ENCODE assay signal across 9 mouse cellular contexts in genomic region chr6:85131673-85132072, GRCm38 (mm10). TPM values are rescaled to one million over a fixed set of nuclear protein-coding genes. Genes with fewer than 3 reads are reported as not detected.
DNase-seq lines count a peak whose midpoint lies in the region; ATAC-seq and TF ChIP-seq lines count a peak whose summit lies in the region.
"Had no signal": no experiment of that assay in that cellular context is flagged by ENCODE, and none has a peak within 500 bp of the region (broad histone marks: within the 10 kb centered on the region; RNA-seq: fewer than 3 reads in every experiment).

No protein-coding gene starts in this region.

- no peak for TF ChIP-seq POLR2A in bone marrow, adult 2 months (IDR thresholded peaks at IDR 0.05; ENCODE audit: borderline replicate concordance, control insufficient read depth, low read depth, low read length)

- H3K27me3 ChIP-seq in kidney, embryonic 14.5 days (ENCODE audit: control insufficient read depth, insufficient read depth, low read length): peaks cover 6% of the 10 kb centered on the region; the same call in 1 of the 2 replicates
- H3K27me3 ChIP-seq in embryonic facial prominence, embryonic 14.5 days (replicated peaks; ENCODE audit: control insufficient read depth, insufficient read depth, low read length): peaks cover 5% of the 10 kb centered on the region; the same call in 1 of the 2 replicates
- peaks cover 3% of the 10 kb centered on the region for H3K27me3 ChIP-seq in hindbrain, embryonic 11.5 days (ENCODE audit: control insufficient read depth, insufficient read depth, low read length)
- 0 out of 2 replicates have a peak, but pooled peaks cover under 1% of the 10 kb centered on the region for H3K27me3 ChIP-seq in midbrain, embryonic 14.5 days (ENCODE audit: control insufficient read depth, insufficient read depth, low read length)

- no peak overlapping the region for H3K27ac ChIP-seq in kidney, embryonic 14.5 days (ENCODE audit: low read depth, low read length)
- H3K27ac ChIP-seq in bone marrow, adult 2 months (ENCODE audit: control insufficient read depth, insufficient read depth, low read depth, low read length, poor library complexity): no peak overlapping the region
- H3K27ac ChIP-seq in embryonic facial prominence, embryonic 14.5 days (replicated peaks; ENCODE audit: low read depth, low read length): no peak overlapping the region
- no peak overlapping the region for H3K27ac ChIP-seq in hindbrain, embryonic 11.5 days (ENCODE audit: low read depth, low read length)
- no peak overlapping the region for H3K27ac ChIP-seq in midbrain, embryonic 14.5 days (replicated peaks; ENCODE audit: low read depth, low read length)
- H3K27ac ChIP-seq: embryonic facial prominence, embryonic 12.5 days had no signal

- no peaks in the 10 kb centered on the region for H3K4me1 ChIP-seq in kidney, embryonic 14.5 days (ENCODE audit: control insufficient read depth, insufficient read depth, low read length)
- H3K4me1 ChIP-seq in bone marrow, adult 2 months (ENCODE audit: control insufficient read depth, insufficient read depth, low read length): no peaks in the 10 kb centered on the region
- H3K4me1 ChIP-seq in embryonic facial prominence, embryonic 14.5 days (ENCODE audit: control insufficient read depth, insufficient read depth, low read length): no peaks in the 10 kb centered on the region; the same call in 1 of the 2 replicates
- H3K4me1 ChIP-seq in hindbrain, embryonic 11.5 days (replicated peaks; ENCODE audit: control insufficient read depth, insufficient read depth, low read length): no peaks in the 10 kb centered on the region
- H3K4me1 ChIP-seq in midbrain, embryonic 14.5 days (ENCODE audit: control insufficient read depth, insufficient read depth, low read length): no peaks in the 10 kb centered on the region

- WGBS in kidney, embryonic 14.5 days: 5% methylated on average over 4 of the region's 4 CpGs
- 1% methylated on average over 4 of the region's 4 CpGs for WGBS in bone marrow, adult 2 months
- WGBS in embryonic facial prominence, embryonic 14.5 days: 3% methylated on average over 4 of the region's 4 CpGs
- 4% methylated on average over 4 of the region's 4 CpGs for WGBS in hindbrain, embryonic 11.5 days
- WGBS in midbrain, embryonic 14.5 days: 5% methylated on average over 4 of the region's 4 CpGs

- DNase-seq in kidney, adult 8-10 months: peak; percentile 50 to 81
- peak; percentile 79 for DNase-seq in embryonic facial prominence, embryonic 14.5 days (ENCODE audit: low spot score)
- peak; percentile 87 for DNase-seq in hindbrain, embryonic 11.5 days (ENCODE audit: low spot score)
- peak; percentile 44 to 60 for DNase-seq in left cerebral cortex, adult 8-10 months (ENCODE audit: low spot score in 2 of 2)
- DNase-seq in midbrain, embryonic 14.5 days: peak; percentile 90
- peak; percentile 29 for DNase-seq in testis, postnatal 14 days (ENCODE audit: low spot score)

- H3K4me2 ChIP-seq in kidney, embryonic 14.5 days (replicated peaks; ENCODE audit: low read depth, low read length): no peak overlapping the region
- no peak overlapping the region for H3K4me2 ChIP-seq in embryonic facial prominence, embryonic 14.5 days (ENCODE audit: low read depth, low read length)
- no peak overlapping the region for H3K4me2 ChIP-seq in hindbrain, embryonic 11.5 days (replicated peaks; ENCODE audit: low read depth, low read length)
- H3K4me2 ChIP-seq in midbrain, embryonic 14.5 days (ENCODE audit: low read length): no peak overlapping the region
- H3K4me2 ChIP-seq: embryonic facial prominence, embryonic 12.5 days had no signal

- TF ChIP-seq CTCF in bone marrow, adult 2 months (IDR thresholded peaks at IDR 0.05; ENCODE audit: control insufficient read depth, insufficient read depth, low read length): peak; percentile 58

- peaks cover 14% of the 10 kb centered on the region for H3K36me3 ChIP-seq in kidney, embryonic 14.5 days (ENCODE audit: control insufficient read depth, insufficient read depth, low read length)
- H3K36me3 ChIP-seq in embryonic facial prominence, embryonic 14.5 days (ENCODE audit: control insufficient read depth, insufficient read depth, low read length): peaks cover 4% of the 10 kb centered on the region; the same call in 1 of the 2 replicates
- H3K36me3 ChIP-seq in hindbrain, embryonic 11.5 days (ENCODE audit: control insufficient read depth, insufficient read depth, low read length): no peaks in the 10 kb centered on the region
- no peaks in the 10 kb centered on the region for H3K36me3 ChIP-seq in midbrain, embryonic 14.5 days (ENCODE audit: control insufficient read depth, insufficient read depth, low read length)

- H3K9me3 ChIP-seq in kidney, embryonic 14.5 days (ENCODE audit: control insufficient read depth, low read length): no peaks in the 10 kb centered on the region
- no peaks in the 10 kb centered on the region for H3K9me3 ChIP-seq in embryonic facial prominence, embryonic 14.5 days (ENCODE audit: control insufficient read depth, low read length)
- no peaks in the 10 kb centered on the region for H3K9me3 ChIP-seq in hindbrain, embryonic 11.5 days (ENCODE audit: control insufficient read depth, low read length)
- no peaks in the 10 kb centered on the region for H3K9me3 ChIP-seq in midbrain, embryonic 14.5 days (ENCODE audit: control insufficient read depth, low read length)
- H3K9me3 ChIP-seq: embryonic facial prominence, embryonic 12.5 days had no signal

- H3K4me3 ChIP-seq in kidney, embryonic 14.5 days (ENCODE audit: low read length): no peak overlapping the region
- no peak overlapping the region for H3K4me3 ChIP-seq in bone marrow, adult 2 months (replicated peaks; ENCODE audit: control insufficient read depth, low read depth, low read length)
- no peak overlapping the region for H3K4me3 ChIP-seq in embryonic facial prominence, embryonic 14.5 days (ENCODE audit: low read depth, low read length)
- no peak overlapping the region for H3K4me3 ChIP-seq in hindbrain, embryonic 11.5 days (ENCODE audit: low read depth, low read length)
- no peak overlapping the region for H3K4me3 ChIP-seq in midbrain, embryonic 14.5 days (replicated peaks; ENCODE audit: low read depth, low read length)
- H3K4me3 ChIP-seq: embryonic facial prominence, embryonic 12.5 days had no signal

- no peak for ATAC-seq in kidney, embryonic 14.5 days (ENCODE audit: low FRiP score, low TSS enrichment)
- ATAC-seq in embryonic facial prominence, embryonic 14.5 days (ENCODE audit: low read depth): no peak
- ATAC-seq in hindbrain, embryonic 11.5 days (ENCODE audit: low FRiP score): peak; percentile 25; the same call in 1 of the 2 replicates
- ATAC-seq in midbrain, embryonic 14.5 days (ENCODE audit: low FRiP score, low TSS enrichment): 0 out of 2 replicates have a peak, but pooled peaks have one; percentile 20

- no peak overlapping the region for H3K9ac ChIP-seq in kidney, embryonic 14.5 days (ENCODE audit: low read depth, low read length)
- no peak overlapping the region for H3K9ac ChIP-seq in embryonic facial prominence, embryonic 14.5 days (ENCODE audit: low read depth, low read length)
- H3K9ac ChIP-seq in hindbrain, embryonic 11.5 days (ENCODE audit: low read depth, low read length): no peak overlapping the region
- H3K9ac ChIP-seq in midbrain, embryonic 14.5 days (replicated peaks; ENCODE audit: low read length): no peak overlapping the region
- H3K9ac ChIP-seq: embryonic facial prominence, embryonic 12.5 days had no signal

RNA-seq across cellular contexts. Expression of gene Spr, which starts 5.9 kb away (rescaled TPM):
- 79.4 and 100 TPM in 2 replicates for polyA plus RNA-seq in kidney, embryonic 14.5 days (2014; fragmentation: Nextera tagmentation; extraction: Ambion mirVana)
- polyA plus RNA-seq in bone marrow, adult 2 months (2011; ENCODE audit: insufficient read depth, insufficient read length, low replicate concordance, missing spikeins): 13.5 and 18.0 TPM in 2 replicates
- 54.5 and 59.2 TPM in 2 replicates for polyA plus RNA-seq in embryonic facial prominence, embryonic 14.5 days (2014; fragmentation: Nextera tagmentation; extraction: Ambion mirVana)
- 42.8 and 52.0 TPM in 2 replicates for polyA plus RNA-seq in hindbrain, embryonic 11.5 days (2014; fragmentation: Nextera tagmentation; extraction: Ambion mirVana)
- 10 to 100 TPM; 42.5 to 48.4 (median 46.0) TPM for total RNA-seq in left cerebral cortex, adult 8-10 months (2022)
- polyA plus RNA-seq in midbrain, embryonic 14.5 days (2014; fragmentation: Nextera tagmentation; extraction: Ambion mirVana): 36.5 and 43.3 TPM in 2 replicates

RNA-seq across cellular contexts. Expression of gene Emx1, which starts 55.6 kb away (rescaled TPM):
- 7.5 and 8.5 TPM in 2 replicates for polyA plus RNA-seq in kidney, embryonic 14.5 days (2014; fragmentation: Nextera tagmentation; extraction: Ambion mirVana)
- polyA plus RNA-seq in bone marrow, adult 2 months (2011; ENCODE audit: insufficient read depth, insufficient read length, low replicate concordance, missing spikeins): not detected in 2 replicates
- 0.11 TPM in 1 of 2 replicates, not detected in the other for polyA plus RNA-seq in embryonic facial prominence, embryonic 14.5 days (2014; fragmentation: Nextera tagmentation; extraction: Ambion mirVana)
- 0.13 TPM in 1 of 2 replicates, not detected in the other for polyA plus RNA-seq in hindbrain, embryonic 11.5 days (2014; fragmentation: Nextera tagmentation; extraction: Ambion mirVana)
- 10 to 100 TPM; 32.0 to 34.9 (median 33.8) TPM for total RNA-seq in left cerebral cortex, adult 8-10 months (2022)
- polyA plus RNA-seq in midbrain, embryonic 14.5 days (2014; fragmentation: Nextera tagmentation; extraction: Ambion mirVana): 1.1 and 1.6 TPM in 2 replicates

Comparison
In these comparisons a context has a peak if more than half of its experiments do, and no peak if none do; other contexts are left out.
1. DNase-seq: peak in every context shown above with its lines; median percentile 90 in midbrain, embryonic 14.5 days; 87 in hindbrain, embryonic 11.5 days; 79 in embryonic facial prominence, embryonic 14.5 days; 66 in kidney, adult 8-10 months; 52 in left cerebral cortex, adult 8-10 months; 29 in testis, postnatal 14 days.
2. ATAC-seq: peak in hindbrain, embryonic 11.5 days (single experiment) and midbrain, embryonic 14.5 days (single experiment); none in kidney, embryonic 14.5 days (single experiment) and embryonic facial prominence, embryonic 14.5 days (single experiment).